Mouse (Mus musculus) intestine, embryonic 14.5 days (tissue): ENCODE results near the gene Paqr8. TPM values are rescaled to one million over a fixed set of nuclear protein-coding genes. Genes with fewer than 3 reads are reported as not detected.

Experiments used
- polyA plus RNA-seq: library from polyadenylated mRNA; unstranded; fragments of >200 nt; fragmentation: Nextera tagmentation; extraction: Ambion mirVana; gene quantifications from 2 replicates; pipeline ENCODE4 v1.2.1, GENCODE M21; 2014

The Paqr8 gene
- polyA plus RNA-seq, 1 experiment from 2014 or later, result 10.1 TPM

Other genes with a start within 250 kb of the Paqr8 start
- not detected in 2 replicates for gene Il17a, start 159.7 kb upstream of the Paqr8 start, polyA plus RNA-seq
- 0.22 TPM in 1 of 2 replicates, not detected in the other for gene Il17f, start 100.0 kb upstream of the Paqr8 start, polyA plus RNA-seq
- gene Mcm3, start 70.3 kb upstream of the Paqr8 start, polyA plus RNA-seq, result 158 and 177 TPM in 2 replicates
- gene Efhc1, start 61.0 kb downstream of the Paqr8 start, polyA plus RNA-seq, result 2.3 and 2.9 TPM in 2 replicates
- 10.4 and 11.6 TPM in 2 replicates for gene Tram2, start 188.6 kb downstream of the Paqr8 start, polyA plus RNA-seq